Mouse (Mus musculus) left cerebral cortex, adult 11 months (tissue): ENCODE data around the gene Lrrc2.

ENCODE experiments used
- DNase-seq: peaks from one replicate; pipeline ENCODE4 v3.0.0; 2022; ENCODE audit warnings: low spot score

The Lrrc2 gene

GRCm38 (mm10) chr9:110987331-110987730, 36.0 kb downstream of the Lrrc2 start:
- no peak for DNase-seq

GRCm38 (mm10) chr9:110988078-110988477, 36.7 kb downstream of the Lrrc2 start:
- DNase-seq = no peak

- DNase-seq = no peak
Measured at GRCm38 (mm10) chr9:110989141-110989540, 37.8 kb downstream of the Lrrc2 start.

- DNase-seq = no peak
Measured at GRCm38 (mm10) chr9:110989543-110989942, 38.2 kb downstream of the Lrrc2 start.

GRCm38 (mm10) chr9:110990204-110990603, 38.9 kb downstream of the Lrrc2 start, which contains the start of gene Rtp3:
Gene Rtp3, minus strand, starts transcription at chr9:110990583.
- DNase-seq = no peak

- DNase-seq = no peak
Measured at GRCm38 (mm10) chr9:110993281-110993709, 42.0 kb downstream of the Lrrc2 start.

- DNase-seq = peak; percentile 64
Measured at GRCm38 (mm10) chr9:110994716-110995172, 43.4 kb downstream of the Lrrc2 start.

GRCm38 (mm10) chr9:110997245-110997644, 45.9 kb downstream of the Lrrc2 start:
- DNase-seq = peak; percentile 51

- DNase-seq = no peak
Measured at GRCm38 (mm10) chr9:110999056-110999455, 47.7 kb downstream of the Lrrc2 start.

GRCm38 (mm10) chr9:110999856-111000255, 48.5 kb downstream of the Lrrc2 start:
- no peak for DNase-seq

GRCm38 (mm10) chr9:111001621-111002020, 50.3 kb downstream of the Lrrc2 start:
- DNase-seq = no peak

GRCm38 (mm10) chr9:111003279-111003678, 51.9 kb downstream of the Lrrc2 start:
- DNase-seq = no peak

- no peak for DNase-seq
Measured at GRCm38 (mm10) chr9:111006544-111006943, 55.2 kb downstream of the Lrrc2 start.

- no peak for DNase-seq
Measured at GRCm38 (mm10) chr9:111009763-111010162, 58.4 kb downstream of the Lrrc2 start.

- DNase-seq = no peak
Measured at GRCm38 (mm10) chr9:111011550-111011949, 60.2 kb downstream of the Lrrc2 start.

- DNase-seq = no peak
Measured at GRCm38 (mm10) chr9:111012041-111012440, 60.7 kb downstream of the Lrrc2 start.

- no peak for DNase-seq
Measured at GRCm38 (mm10) chr9:111015658-111016057, 64.3 kb downstream of the Lrrc2 start.

- no peak for DNase-seq
Measured at GRCm38 (mm10) chr9:111019022-111019421, 67.7 kb downstream of the Lrrc2 start, which contains the start of gene Ltf. Gene Ltf, plus strand, starts transcription at chr9:111019271.

- DNase-seq = no peak
Measured at GRCm38 (mm10) chr9:111026791-111027190, 75.4 kb downstream of the Lrrc2 start.
